Mouse (Mus musculus) midbrain, embryonic 14.5 days (tissue): Measurements from ENCODE around the gene Dhrs9. TPM values are rescaled to one million over a fixed set of nuclear protein-coding genes. Genes with fewer than 3 reads are reported as not detected.
A peak's percentile ranks its signal among the peaks of the same experiment; 100 is the strongest.
"Not testable (repeated sequence)": the region's sequence is repeated elsewhere in the genome, so short reads cannot be mapped to it uniquely, and the experiment has no call there.

Experiments used
- ATAC-seq: fragments of 200-750 bp; cut with Nextera tagmentation; 2 replicates; pipeline ENCODE4 v1.8.0; 2017; ENCODE audit warnings: moderate number of reproducible peaks, moderate library complexity; ENCODE audit not compliant: low FRiP score, low TSS enrichment
- DNase-seq: peaks from one replicate; pipeline ENCODE4 v3.0.0-alpha.2; 2015
- H3K27ac ChIP-seq: fragments of 300-500 bp; sonication (generic); replicated peaks from 2 replicates; pipeline ENCODE4 v1.5.1; 2014; ENCODE audit warnings: mild to moderate bottlenecking, low read depth, low read length, moderate library complexity
- H3K27me3 ChIP-seq: fragments of 300-500 bp; sonication (generic); 2 replicates; pipeline ENCODE4 v1.6.1; 2014; ENCODE audit warnings: low read length, control low read depth, mixed read lengths; ENCODE audit not compliant: control insufficient read depth, insufficient read depth
- H3K36me3 ChIP-seq: fragments of 300-500 bp; sonication (generic); 2 replicates; pipeline ENCODE4 v1.6.1; 2014; ENCODE audit warnings: low read length, control low read depth; ENCODE audit not compliant: control insufficient read depth, insufficient read depth
- H3K4me1 ChIP-seq: fragments of 300-500 bp; sonication (generic); 2 replicates; pipeline ENCODE4 v1.6.1; 2014; ENCODE audit warnings: mild to moderate bottlenecking, antibody characterized with exemption, low read length, control low read depth; ENCODE audit not compliant: control insufficient read depth, insufficient read depth
- H3K4me2 ChIP-seq: fragments of 300-500 bp; sonication (generic); 2 replicates; pipeline ENCODE4 v1.6.1; 2014; ENCODE audit warnings: mild to moderate bottlenecking, low read length, moderate library complexity
- H3K4me3 ChIP-seq: fragments of 300-500 bp; sonication (generic); replicated peaks from 2 replicates; pipeline ENCODE4 v1.5.1; 2014; ENCODE audit warnings: low read depth, low read length
- H3K9ac ChIP-seq: fragments of 300-500 bp; sonication (generic); replicated peaks from 2 replicates; pipeline ENCODE4 v1.6.1; 2014; ENCODE audit warnings: mild to moderate bottlenecking, low read length, moderate library complexity
- H3K9me3 ChIP-seq: fragments of 300-500 bp; sonication (generic); 2 replicates; pipeline ENCODE4 v1.6.1; 2016; ENCODE audit warnings: low read length, control low read depth, mixed read lengths; ENCODE audit not compliant: control insufficient read depth
- WGBS: fragments of 180-500 bp; shearing (Covaris S2); extraction: QIAGEN DNeasy Blood & Tissue Kit; methylation state at CpG from one replicate; pipeline ENCODE4 v1.1.7; 2014; 5-methylcytosine and 5-hydroxymethylcytosine counted together
- polyA plus RNA-seq: library from polyadenylated mRNA; unstranded; fragments of >200 nt; fragmentation: Nextera tagmentation; extraction: Ambion mirVana; gene quantifications from 2 replicates; pipeline ENCODE4 v1.2.1, GENCODE M21; 2014

Dhrs9 gene
- not detected in 2 replicates for polyA plus RNA-seq

GRCm38 (mm10) chr2:69380281-69380680, at the start of gene Dhrs9:
Gene Dhrs9, plus strand, starts transcription at chr2:69380445.
- Histone ChIP-seq H3K9ac (no peak within 1 kb of the TSS), H3K9me3 (no peaks in the 10 kb centered on the region), H3K4me1 (no peaks in the 10 kb centered on the region), H3K4me3 (no peak within 1 kb of the TSS), H3K36me3 (no peaks in the 10 kb centered on the region), H3K4me2 (no peak within 1 kb of the TSS), H3K27me3 (no peaks in the 10 kb centered on the region), H3K27ac (no peak within 1 kb of the TSS)
- no peak for ATAC-seq
- DNase-seq, result no peak
- WGBS, result 87% methylated on average over 13 of the region's 13 CpGs

- ATAC-seq, H3K4me1 ChIP-seq, H3K9ac ChIP-seq, H3K4me2 ChIP-seq, H3K36me3 ChIP-seq, H3K27ac ChIP-seq, H3K9me3 ChIP-seq, H3K4me3 ChIP-seq, DNase-seq: not testable (repeated sequence)
- WGBS, result 94% methylated on average over 5 of the region's 6 CpGs
- H3K27me3 ChIP-seq, result peaks cover 14% of the 10 kb centered on the region; the same call in 1 of the 2 replicates
These were observed 48.7 kb upstream of the Dhrs9 start for GRCm38 (mm10) chr2:69331523-69331922.

GRCm38 (mm10) chr2:69341506-69341905, 38.7 kb upstream of the Dhrs9 start:
- Histone ChIP-seq H3K4me2 (no peak overlapping the region), H3K9ac (no peak overlapping the region), H3K27me3 (no peaks in the 10 kb centered on the region), H3K36me3 (no peaks in the 10 kb centered on the region), H3K4me3 (no peak overlapping the region), H3K4me1 (no peaks in the 10 kb centered on the region), H3K27ac (no peak overlapping the region), H3K9me3 (no peaks in the 10 kb centered on the region)
- WGBS, result 92% methylated on average over 6 of the region's 6 CpGs
- no peak for ATAC-seq
- no peak for DNase-seq

DNA sequence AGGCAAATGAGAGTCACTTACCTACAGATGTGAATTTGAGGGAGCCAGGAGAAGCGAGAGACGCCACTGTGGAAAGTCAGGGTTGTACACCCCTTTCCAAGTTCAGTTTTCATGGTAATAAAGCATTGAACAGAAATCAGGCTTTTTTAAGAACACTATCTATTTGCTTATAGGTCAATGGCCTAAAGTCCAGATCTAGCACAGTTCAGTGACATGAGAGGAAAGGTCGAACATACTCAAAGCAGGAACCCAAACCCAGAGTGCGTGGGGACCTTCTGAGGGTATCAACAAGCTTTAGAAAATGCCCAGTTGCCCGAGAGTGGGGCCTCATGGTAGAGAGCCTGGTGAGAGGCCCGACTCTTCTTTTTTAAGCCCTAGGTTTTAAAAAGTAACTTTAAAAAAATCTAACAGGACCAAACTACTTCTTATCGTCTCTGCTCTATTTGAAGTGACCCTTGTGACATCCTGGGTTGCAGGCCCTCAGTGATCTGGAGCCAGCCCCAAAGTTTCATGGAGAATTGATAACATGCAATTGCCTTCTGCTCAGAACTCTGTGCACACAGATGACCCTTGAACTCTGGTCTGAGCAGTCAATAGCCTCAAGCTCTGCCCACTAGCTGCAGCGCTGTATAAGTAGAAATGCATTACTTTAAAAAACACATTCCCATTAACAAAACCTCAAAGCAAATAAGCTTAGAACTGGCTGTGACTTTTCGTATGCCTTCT, 37.6 kb upstream of the Dhrs9 start, which contains the start of gene Abcb11:
Gene Abcb11, minus strand, starts transcription at position 121 of the 726 bp plus-strand sequence.
- no peaks in the 10 kb centered on the region for H3K27me3 ChIP-seq
- H3K9me3 ChIP-seq, result no peaks in the 10 kb centered on the region
- no peaks in the 10 kb centered on the region for H3K36me3 ChIP-seq
- no peak for DNase-seq
- H3K4me3 ChIP-seq, result no peak within 1 kb of the TSS
- no peak within 1 kb of the TSS for H3K4me2 ChIP-seq
- no peak within 1 kb of the TSS for H3K27ac ChIP-seq
- no peaks in the 10 kb centered on the region for H3K4me1 ChIP-seq
- H3K9ac ChIP-seq, result no peak within 1 kb of the TSS
- 89% methylated on average over 9 of the region's 9 CpGs for WGBS
- ATAC-seq, result no peak

DNA sequence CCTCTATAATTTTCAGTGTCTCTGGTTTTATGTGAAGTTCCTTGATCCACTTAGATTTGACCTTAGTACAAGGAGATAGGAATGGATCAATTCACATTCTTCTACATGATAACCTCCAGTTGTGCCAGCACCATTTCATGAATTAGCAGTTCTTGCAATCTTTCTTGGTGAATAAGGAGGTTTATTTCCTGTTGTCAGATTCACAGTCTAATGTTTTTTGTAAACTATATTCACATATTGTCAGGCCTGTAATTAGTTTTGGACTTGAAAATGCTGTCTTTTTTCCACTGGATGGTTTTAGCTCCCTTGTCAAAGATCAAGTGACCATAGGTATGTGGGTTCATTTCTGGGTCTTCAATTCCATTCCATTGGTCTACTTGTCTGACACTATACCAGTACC, 24.8 kb upstream of the Dhrs9 start:
- H3K9me3 ChIP-seq, H3K36me3 ChIP-seq, H3K4me2 ChIP-seq, H3K27ac ChIP-seq, H3K4me3 ChIP-seq, H3K9ac ChIP-seq, H3K4me1 ChIP-seq, DNase-seq, H3K27me3 ChIP-seq: not testable (repeated sequence)
- ATAC-seq, result peak; percentile 100

DNA sequence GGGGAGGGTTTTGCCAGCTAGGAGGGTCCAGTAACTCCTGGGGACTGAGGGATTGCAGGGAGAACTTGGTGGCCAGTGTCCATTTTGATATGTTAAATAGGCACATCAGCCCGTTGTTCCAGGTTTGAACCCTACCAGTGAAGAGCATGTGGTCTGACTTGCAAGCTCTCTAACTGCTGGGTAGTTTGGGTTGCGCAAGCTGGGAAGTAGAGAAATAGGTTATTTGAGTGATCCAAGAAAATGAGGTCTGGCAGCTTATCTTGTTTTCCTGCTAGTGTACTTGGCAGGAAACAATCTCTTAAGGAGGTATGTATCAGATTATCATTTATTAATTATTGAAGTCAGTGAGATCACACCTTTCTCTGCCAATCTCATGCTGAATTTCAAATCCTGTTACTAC, 15.4 kb upstream of the Dhrs9 start:
- DNase-seq (no peak), ATAC-seq (no peak)
- H3K27me3 ChIP-seq, result no peaks in the 10 kb centered on the region
- no peak overlapping the region for H3K27ac ChIP-seq
- H3K9ac ChIP-seq, result no peak overlapping the region
- no peaks in the 10 kb centered on the region for H3K36me3 ChIP-seq
- 85% methylated on average over 2 of the region's 2 CpGs for WGBS
- no peaks in the 10 kb centered on the region for H3K4me1 ChIP-seq
- H3K9me3 ChIP-seq, result no peaks in the 10 kb centered on the region
- H3K4me3 ChIP-seq, result no peak overlapping the region
- H3K4me2 ChIP-seq, result no peak overlapping the region

DNA sequence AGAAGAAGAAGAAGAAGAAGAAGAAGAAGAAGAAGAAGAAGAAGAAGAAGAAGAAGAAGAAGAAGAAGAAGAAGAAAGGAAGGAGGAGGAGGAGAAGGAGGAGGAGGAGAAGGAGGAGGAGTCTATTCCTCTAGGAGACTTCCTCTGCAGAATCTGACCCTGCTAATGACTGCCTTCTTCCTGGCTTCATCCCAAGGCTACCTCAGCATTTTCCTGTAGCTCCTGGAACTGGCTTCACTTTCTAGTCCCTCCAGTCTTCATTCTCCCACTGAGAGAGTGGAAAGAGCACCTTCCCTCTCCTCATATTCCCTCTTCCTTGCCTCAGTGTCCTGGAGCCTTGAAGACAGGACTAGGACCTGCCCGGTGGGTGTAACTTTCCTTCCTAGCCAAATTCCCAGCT, 15.0 kb upstream of the Dhrs9 start:
- WGBS, result 100% methylated on average over 1 of the region's 1 CpGs
- no peak for ATAC-seq
- Histone ChIP-seq H3K9ac (no peak overlapping the region), H3K4me1 (no peaks in the 10 kb centered on the region), H3K27ac (no peak overlapping the region), H3K9me3 (no peaks in the 10 kb centered on the region), H3K4me3 (no peak overlapping the region), H3K36me3 (no peaks in the 10 kb centered on the region), H3K27me3 (no peaks in the 10 kb centered on the region), H3K4me2 (no peak overlapping the region)
- no peak for DNase-seq

- no peak overlapping the region for H3K27ac ChIP-seq
- no peak for ATAC-seq
- no peak overlapping the region for H3K4me3 ChIP-seq
- H3K4me1 ChIP-seq, result no peaks in the 10 kb centered on the region
- H3K27me3 ChIP-seq, result no peaks in the 10 kb centered on the region
- H3K9me3 ChIP-seq, result no peaks in the 10 kb centered on the region
- WGBS, result 93% methylated on average over 2 of the region's 2 CpGs
- no peak overlapping the region for H3K4me2 ChIP-seq
- no peak overlapping the region for H3K9ac ChIP-seq
- no peaks in the 10 kb centered on the region for H3K36me3 ChIP-seq
- DNase-seq, result no peak
These were observed 3.5 kb upstream of the Dhrs9 start for GRCm38 (mm10) chr2:69376780-69377179.

GRCm38 (mm10) chr2:69379801-69380200, 444 bp upstream of the Dhrs9 start:
- WGBS, result 87% methylated on average over 1 of the region's 1 CpGs
- Histone ChIP-seq H3K4me3 (no peak overlapping the region), H3K9ac (no peak overlapping the region), H3K4me1 (no peaks in the 10 kb centered on the region), H3K27ac (no peak overlapping the region), H3K36me3 (no peaks in the 10 kb centered on the region), H3K9me3 (no peaks in the 10 kb centered on the region), H3K27me3 (no peaks in the 10 kb centered on the region), H3K4me2 (no peak overlapping the region)
- DNase-seq (no peak), ATAC-seq (no peak)
